Mouse (Mus musculus) cortical plate, adult 2 months (tissue): Measurements from ENCODE around the gene Mdn1.

ENCODE experiments used
- CTCF ChIP-seq: fragments of 200-500 bp; IDR thresholded peaks from 2 replicates; pipeline ENCODE4 v1.5.1; 2011; ENCODE audit warnings: mild to moderate bottlenecking, control low read depth, low read length; ENCODE audit not compliant: insufficient read depth; ENCODE audit errors: extremely low read depth
- POLR2A ChIP-seq: fragments of 200-500 bp; IDR thresholded peaks from 2 replicates; pipeline ENCODE4 v1.6.1; 2011; ENCODE audit warnings: mild to moderate bottlenecking, low read length, control low read depth; ENCODE audit not compliant: insufficient read depth; ENCODE audit errors: extremely low read depth

DNA sequence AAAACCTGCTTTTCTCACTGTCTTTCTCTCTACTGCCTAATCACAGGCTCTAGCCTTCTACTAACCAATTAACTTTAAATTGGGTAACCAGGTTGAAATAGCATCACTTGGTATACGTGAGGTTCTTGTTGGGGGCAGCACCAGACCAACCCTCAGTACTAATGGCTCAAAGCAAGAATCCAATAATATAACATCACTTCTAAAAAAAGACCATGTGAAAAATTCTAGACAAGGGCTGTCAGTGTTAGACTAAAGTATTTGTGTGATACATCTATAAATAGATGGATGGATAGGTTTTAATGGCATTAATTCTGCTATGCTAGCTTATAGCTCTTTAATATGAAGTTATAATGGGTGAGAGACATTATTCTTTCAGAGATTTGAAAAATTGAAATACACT, 60.8 kb downstream of the Mdn1 start:
- TF ChIP-seq CTCF (no peak), POLR2A (no peak)
